Mouse (Mus musculus): Measurements from ENCODE around the gene Gm20388.

GRCm38 (mm10) chr8:120644663-120645062 is 734.0 kb downstream of the Gm20388 start:
- TF ChIP-seq CTCF (conservative IDR thresholded peaks at IDR 0.05; ENCODE audit: insufficient read depth, insufficient read length, low read depth, low read length) (no peak), POLR2A (IDR thresholded peaks at IDR 0.05; ENCODE audit: low read depth, low read length) (no peak)

All from kidney, adult 2 months (tissue).